Mouse (Mus musculus): ENCODE results near the gene Pla2g16. TPM values are rescaled to one million over a fixed set of nuclear protein-coding genes. Genes with fewer than 3 reads are reported as not detected.

Pla2g16 gene
- polyA plus RNA-seq, 1 experiment from 2014 or later: 8.6 TPM

DNA sequence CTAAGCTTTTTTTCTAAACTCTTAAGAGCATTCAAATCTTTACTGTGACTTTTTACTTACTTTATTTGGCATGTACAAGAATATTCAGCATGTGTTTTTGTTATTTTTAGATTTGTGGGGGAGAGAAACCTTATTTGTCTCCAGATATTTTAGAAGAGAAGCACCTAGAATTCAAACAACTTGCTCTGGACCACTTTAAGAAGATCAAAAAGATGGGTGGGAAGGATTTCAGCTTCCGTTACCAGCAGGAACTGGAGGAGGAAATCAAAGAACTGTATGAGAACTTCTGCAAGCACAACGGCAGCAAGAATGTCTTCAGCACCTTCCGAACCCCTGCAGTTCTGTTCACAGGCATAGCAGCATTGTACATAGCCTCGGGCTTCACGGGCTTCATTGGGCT, 25.4 kb upstream of the Pla2g16 start:
- H3K27ac ChIP-seq (ENCODE audit: low read depth, low read length): no peak overlapping the region
- H3K4me3 ChIP-seq (ENCODE audit: low read length): no peak overlapping the region
- H3K9me3 ChIP-seq (ENCODE audit: control insufficient read depth, low read length): no peaks in the 10 kb centered on the region
- WGBS: 90% methylated on average over 5 of the region's 5 CpGs
- H3K27me3 ChIP-seq (replicated peaks; ENCODE audit: control insufficient read depth, insufficient read depth, low read length): no peaks in the 10 kb centered on the region
- H3K4me2 ChIP-seq (ENCODE audit: low read length): no peak overlapping the region
- no peak overlapping the region for H3K9ac ChIP-seq (ENCODE audit: low read depth, low read length)
- peaks cover 10% of the 10 kb centered on the region for H3K36me3 ChIP-seq (ENCODE audit: control insufficient read depth, insufficient read depth, low read length)
- H3K4me1 ChIP-seq (ENCODE audit: control insufficient read depth, insufficient read depth, low read depth, low read length): no peaks in the 10 kb centered on the region
- no peak for ATAC-seq

GRCm38 (mm10) chr19:7533891-7534290, 23.4 kb upstream of the Pla2g16 start:
- no peak overlapping the region for H3K4me3 ChIP-seq (ENCODE audit: low read length)
- 48% methylated on average over 5 of the region's 5 CpGs for WGBS

GRCm38 (mm10) chr19:7548924-7549323, 8.3 kb upstream of the Pla2g16 start:
- no peak overlapping the region for H3K4me3 ChIP-seq (ENCODE audit: low read length)
- no peaks in the 10 kb centered on the region for H3K9me3 ChIP-seq (ENCODE audit: control insufficient read depth, low read length)
- no peak overlapping the region for H3K4me2 ChIP-seq (ENCODE audit: low read length)
- no peak overlapping the region for H3K27ac ChIP-seq (ENCODE audit: low read depth, low read length)
- ATAC-seq: no peak
- no peaks in the 10 kb centered on the region for H3K4me1 ChIP-seq (ENCODE audit: control insufficient read depth, insufficient read depth, low read depth, low read length)
- H3K9ac ChIP-seq (ENCODE audit: low read depth, low read length): no peak overlapping the region
- no peaks in the 10 kb centered on the region for H3K27me3 ChIP-seq (replicated peaks; ENCODE audit: control insufficient read depth, insufficient read depth, low read length)
- no peaks in the 10 kb centered on the region for H3K36me3 ChIP-seq (ENCODE audit: control insufficient read depth, insufficient read depth, low read length)
- 95% methylated on average over 3 of the region's 3 CpGs for WGBS

More at GRCm38 (mm10) chr19:7533891-7534290, 23.4 kb upstream of the Pla2g16 start:
- H3K27me3 ChIP-seq (replicated peaks; ENCODE audit: control insufficient read depth, insufficient read depth, low read length): no peaks in the 10 kb centered on the region
- H3K27ac ChIP-seq (ENCODE audit: low read depth, low read length): no peak overlapping the region
- H3K9ac ChIP-seq (ENCODE audit: low read depth, low read length): no peak overlapping the region
- ATAC-seq: peak; percentile 50; the same call in 1 of the 2 replicates
- no peaks in the 10 kb centered on the region for H3K4me1 ChIP-seq (ENCODE audit: control insufficient read depth, insufficient read depth, low read depth, low read length)
- H3K4me2 ChIP-seq (ENCODE audit: low read length): no peak overlapping the region
- no peaks in the 10 kb centered on the region for H3K9me3 ChIP-seq (ENCODE audit: control insufficient read depth, low read length)
- peaks cover 10% of the 10 kb centered on the region for H3K36me3 ChIP-seq (ENCODE audit: control insufficient read depth, insufficient read depth, low read length)

DNA sequence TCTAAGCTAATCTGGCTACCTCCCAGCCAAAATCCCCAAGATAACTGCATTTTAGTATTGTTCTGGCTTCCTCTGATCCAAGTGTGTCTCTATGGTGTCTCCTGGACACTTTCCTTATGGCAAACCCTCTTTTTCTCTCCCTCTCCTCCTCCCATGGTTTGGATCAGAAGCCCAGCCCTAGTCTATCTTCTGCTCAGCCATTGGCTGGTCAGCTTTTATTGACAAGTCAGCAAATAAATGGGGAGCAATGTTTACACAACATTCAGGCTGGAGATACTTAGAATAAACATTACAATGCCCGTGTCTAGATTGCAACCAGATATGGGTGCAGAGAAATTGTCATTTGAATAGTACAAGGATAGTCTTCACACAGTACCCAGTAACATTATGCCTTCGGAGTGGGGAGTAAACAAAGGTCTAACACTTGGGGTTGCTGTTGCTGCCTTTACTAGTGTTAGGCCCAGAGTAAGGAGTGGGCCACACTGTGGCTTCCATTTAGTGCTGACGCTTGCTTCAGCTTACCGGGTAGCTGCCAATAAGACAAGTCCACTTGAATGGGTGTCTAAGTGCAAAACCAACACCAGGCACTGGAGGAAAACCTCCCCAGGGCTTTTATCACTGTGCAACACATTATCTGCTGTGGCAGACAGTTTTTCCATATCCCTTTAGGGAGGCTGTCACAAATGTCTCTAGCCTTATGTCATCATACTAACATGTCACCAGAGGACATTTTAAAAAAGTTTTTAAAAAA, 5.5 kb upstream of the Pla2g16 start:
- ATAC-seq: no peak
- Histone ChIP-seq H3K27me3 (replicated peaks; ENCODE audit: control insufficient read depth, insufficient read depth, low read length) (no peaks in the 10 kb centered on the region), H3K4me1 (ENCODE audit: control insufficient read depth, insufficient read depth, low read depth, low read length) (no peaks in the 10 kb centered on the region), H3K4me2 (ENCODE audit: low read length) (no peak overlapping the region), H3K9me3 (ENCODE audit: control insufficient read depth, low read length) (no peaks in the 10 kb centered on the region), H3K27ac (ENCODE audit: low read depth, low read length) (no peak overlapping the region), H3K4me3 (ENCODE audit: low read length) (no peak overlapping the region), H3K36me3 (ENCODE audit: control insufficient read depth, insufficient read depth, low read length) (no peaks in the 10 kb centered on the region), H3K9ac (ENCODE audit: low read depth, low read length) (no peak overlapping the region)
- 73% methylated on average over 4 of the region's 4 CpGs for WGBS

- ATAC-seq: no peak
- WGBS: 88% methylated on average over 2 of the region's 2 CpGs
- peaks cover under 1% of the 10 kb centered on the region; the same call in 1 of the 2 replicates for H3K4me1 ChIP-seq (ENCODE audit: control insufficient read depth, insufficient read depth, low read depth, low read length)
- H3K9ac ChIP-seq (ENCODE audit: low read depth, low read length): no peak overlapping the region
- H3K27ac ChIP-seq (ENCODE audit: low read depth, low read length): no peak overlapping the region
- H3K27me3 ChIP-seq (replicated peaks; ENCODE audit: control insufficient read depth, insufficient read depth, low read length): peaks cover 2% of the 10 kb centered on the region; the same call in 1 of the 2 replicates
- H3K4me3 ChIP-seq (ENCODE audit: low read length): no peak overlapping the region
- H3K36me3 ChIP-seq (ENCODE audit: control insufficient read depth, insufficient read depth, low read length): no peaks in the 10 kb centered on the region
- H3K9me3 ChIP-seq (ENCODE audit: control insufficient read depth, low read length): no peaks in the 10 kb centered on the region
- H3K4me2 ChIP-seq (ENCODE audit: low read length): no peak overlapping the region
These were observed 5.0 kb upstream of the Pla2g16 start for GRCm38 (mm10) chr19:7552301-7552673.

- Histone ChIP-seq H3K9ac (ENCODE audit: low read depth, low read length) (no peak overlapping the region), H3K4me1 (ENCODE audit: control insufficient read depth, insufficient read depth, low read depth, low read length) (peaks cover 6% of the 10 kb centered on the region; the same call in 1 of the 2 replicates), H3K36me3 (ENCODE audit: control insufficient read depth, insufficient read depth, low read length) (no peaks in the 10 kb centered on the region), H3K4me2 (ENCODE audit: low read length) (no peak overlapping the region), H3K27me3 (replicated peaks; ENCODE audit: control insufficient read depth, insufficient read depth, low read length) (peaks cover 2% of the 10 kb centered on the region; the same call in 1 of the 2 replicates), H3K9me3 (ENCODE audit: control insufficient read depth, low read length) (no peaks in the 10 kb centered on the region), H3K27ac (ENCODE audit: low read depth, low read length) (no peak overlapping the region), H3K4me3 (ENCODE audit: low read length) (no peak overlapping the region)
- no peak for ATAC-seq
These were observed 3.8 kb upstream of the Pla2g16 start for GRCm38 (mm10) chr19:7553441-7553840.

DNA sequence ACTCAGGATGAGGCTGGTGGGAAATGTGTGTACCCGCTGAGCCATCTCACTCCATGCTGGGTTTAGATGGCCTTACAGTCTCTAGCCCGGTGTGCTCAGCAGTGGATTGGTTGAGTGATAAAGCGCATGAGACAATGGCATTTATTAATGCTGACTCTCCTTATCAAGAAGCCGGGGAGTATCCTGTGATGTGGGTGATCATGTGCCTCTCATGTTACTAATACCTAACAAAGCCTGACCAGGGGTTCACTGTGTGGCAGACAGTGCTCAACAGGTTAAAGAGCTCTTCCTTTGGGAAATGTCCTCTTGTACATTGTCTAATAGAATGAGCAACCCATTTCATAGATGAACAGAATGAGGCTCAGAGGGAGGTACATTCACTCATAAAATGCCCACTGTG, 2.4 kb upstream of the Pla2g16 start:
- no peak overlapping the region for H3K4me2 ChIP-seq (ENCODE audit: low read length)

GRCm38 (mm10) chr19:7556641-7557040, 618 bp upstream of the Pla2g16 start:
- no peak overlapping the region for H3K27ac ChIP-seq (ENCODE audit: low read depth, low read length)
- no peak overlapping the region for H3K4me2 ChIP-seq (ENCODE audit: low read length)
- H3K9ac ChIP-seq (ENCODE audit: low read depth, low read length): no peak overlapping the region
- peaks cover 2% of the 10 kb centered on the region; the same call in 1 of the 2 replicates for H3K27me3 ChIP-seq (replicated peaks; ENCODE audit: control insufficient read depth, insufficient read depth, low read length)
- no peaks in the 10 kb centered on the region for H3K36me3 ChIP-seq (ENCODE audit: control insufficient read depth, insufficient read depth, low read length)
- H3K9me3 ChIP-seq (ENCODE audit: control insufficient read depth, low read length): no peaks in the 10 kb centered on the region
- H3K4me1 ChIP-seq (ENCODE audit: control insufficient read depth, insufficient read depth, low read depth, low read length): peaks cover 6% of the 10 kb centered on the region; the same call in 1 of the 2 replicates
- 94% methylated on average over 1 of the region's 1 CpGs for WGBS
- ATAC-seq: no peak
- no peak overlapping the region for H3K4me3 ChIP-seq (ENCODE audit: low read length)

More for the DNA sequence above, 2.4 kb upstream of the Pla2g16 start:
- Histone ChIP-seq H3K4me1 (ENCODE audit: control insufficient read depth, insufficient read depth, low read depth, low read length) (peaks cover 6% of the 10 kb centered on the region; the same call in 1 of the 2 replicates), H3K36me3 (ENCODE audit: control insufficient read depth, insufficient read depth, low read length) (no peaks in the 10 kb centered on the region), H3K9me3 (ENCODE audit: control insufficient read depth, low read length) (no peaks in the 10 kb centered on the region), H3K27ac (ENCODE audit: low read depth, low read length) (no peak overlapping the region), H3K9ac (ENCODE audit: low read depth, low read length) (no peak overlapping the region), H3K4me3 (ENCODE audit: low read length) (no peak overlapping the region), H3K27me3 (replicated peaks; ENCODE audit: control insufficient read depth, insufficient read depth, low read length) (peaks cover 2% of the 10 kb centered on the region; the same call in 1 of the 2 replicates)
- WGBS: 68% methylated on average over 4 of the region's 4 CpGs
- no peak for ATAC-seq

- 9% methylated on average over 4 of the region's 4 CpGs for WGBS
- ATAC-seq: peak; percentile 24; the same call in 1 of the 2 replicates
- H3K9me3 ChIP-seq (ENCODE audit: control insufficient read depth, low read length): no peaks in the 10 kb centered on the region
- H3K4me3 ChIP-seq (ENCODE audit: low read length): peak overlapping the region; percentile 47
- no peak overlapping the region for H3K27ac ChIP-seq (ENCODE audit: low read depth, low read length)
- peaks cover 6% of the 10 kb centered on the region; the same call in 1 of the 2 replicates for H3K4me1 ChIP-seq (ENCODE audit: control insufficient read depth, insufficient read depth, low read depth, low read length)
- peak overlapping the region; percentile 71 for H3K4me2 ChIP-seq (ENCODE audit: low read length)
- H3K9ac ChIP-seq (ENCODE audit: low read depth, low read length): peak overlapping the region; percentile 59
- peaks cover 2% of the 10 kb centered on the region; the same call in 1 of the 2 replicates for H3K27me3 ChIP-seq (replicated peaks; ENCODE audit: control insufficient read depth, insufficient read depth, low read length)
- H3K36me3 ChIP-seq (ENCODE audit: control insufficient read depth, insufficient read depth, low read length): no peaks in the 10 kb centered on the region
These were observed 585 bp downstream of the Pla2g16 start for GRCm38 (mm10) chr19:7557844-7558243.

Measured in hindbrain, embryonic 16.5 days (tissue).